Mouse (Mus musculus) liver, embryonic 16.5 days (tissue): ENCODE results near the gene Hipk2. TPM values are rescaled to one million over a fixed set of nuclear protein-coding genes. Genes with fewer than 3 reads are reported as not detected.

ENCODE experiments used
- ATAC-seq: fragments of 200-750 bp; cut with Nextera tagmentation; 2 replicates; pipeline ENCODE4 v1.8.0; 2017; ENCODE audit warnings: low read depth, mild to moderate bottlenecking, moderate number of reproducible peaks, moderate library complexity
- H3K27ac ChIP-seq: fragments of 300-500 bp; sonication (generic); 2 replicates; pipeline ENCODE4 v1.5.1; 2014; ENCODE audit warnings: mild to moderate bottlenecking, low read length
- H3K27me3 ChIP-seq: fragments of 300-500 bp; sonication (generic); 2 replicates; pipeline ENCODE4 v1.6.1; 2014; ENCODE audit warnings: low read depth, low read length, mixed read lengths; ENCODE audit not compliant: control insufficient read depth, insufficient read depth
- H3K36me3 ChIP-seq: fragments of 300-500 bp; sonication (generic); 2 replicates; pipeline ENCODE4 v1.6.1; 2014; ENCODE audit warnings: mild to moderate bottlenecking; ENCODE audit not compliant: control insufficient read depth, insufficient read depth
- H3K4me1 ChIP-seq: fragments of 300-500 bp; sonication (generic); 2 replicates; pipeline ENCODE4 v1.6.1; 2014; ENCODE audit warnings: low read depth, low read length, mixed read lengths; ENCODE audit not compliant: control insufficient read depth
- H3K4me2 ChIP-seq: fragments of 300-500 bp; sonication (generic); 2 replicates; pipeline ENCODE4 v1.6.1; 2014; ENCODE audit warnings: low read depth, low read length, mixed read lengths
- H3K4me3 ChIP-seq: fragments of 300-500 bp; sonication (generic); 2 replicates; pipeline ENCODE4 v1.5.1; 2014; ENCODE audit warnings: low read depth, mild to moderate bottlenecking, low read length
- H3K9ac ChIP-seq: fragments of 300-500 bp; sonication (generic); 2 replicates; pipeline ENCODE4 v1.6.1; 2014; ENCODE audit warnings: low read depth, low read length
- H3K9me3 ChIP-seq: fragments of 300-500 bp; sonication (generic); replicated peaks from 2 replicates; pipeline ENCODE4 v1.6.1; 2016; ENCODE audit warnings: low read length; ENCODE audit not compliant: control insufficient read depth
- WGBS: fragments of 180-500 bp; shearing (Covaris S2); extraction: QIAGEN DNeasy Blood & Tissue Kit; methylation state at CpG from one replicate; pipeline ENCODE4 v1.1.7; 2014; ENCODE audit not compliant: insufficient replicate concordance; 5-methylcytosine and 5-hydroxymethylcytosine counted together
- polyA plus RNA-seq: library from polyadenylated mRNA; unstranded; fragments of >200 nt; fragmentation: Nextera tagmentation; extraction: Ambion mirVana; gene quantifications from 2 replicates; pipeline ENCODE4 v1.2.1, GENCODE M21; 2015

The Hipk2 gene
- polyA plus RNA-seq, 1 experiment from 2014 or later = 19.8 TPM

GRCm38 (mm10) chr6:38850715-38851259 is 25.2 kb downstream of the Hipk2 start:
- no peak overlapping the region for H3K4me2 ChIP-seq
- H3K27me3 ChIP-seq = no peaks in the 10 kb centered on the region
- peaks cover 87% of the 10 kb centered on the region for H3K4me1 ChIP-seq
- H3K9me3 ChIP-seq = no peaks in the 10 kb centered on the region
- H3K27ac ChIP-seq = no peak overlapping the region
- H3K4me3 ChIP-seq = no peak overlapping the region
- H3K36me3 ChIP-seq = no peaks in the 10 kb centered on the region
- WGBS = 64% methylated on average over 6 of the region's 6 CpGs
- ATAC-seq = no peak
- H3K9ac ChIP-seq = no peak overlapping the region

DNA sequence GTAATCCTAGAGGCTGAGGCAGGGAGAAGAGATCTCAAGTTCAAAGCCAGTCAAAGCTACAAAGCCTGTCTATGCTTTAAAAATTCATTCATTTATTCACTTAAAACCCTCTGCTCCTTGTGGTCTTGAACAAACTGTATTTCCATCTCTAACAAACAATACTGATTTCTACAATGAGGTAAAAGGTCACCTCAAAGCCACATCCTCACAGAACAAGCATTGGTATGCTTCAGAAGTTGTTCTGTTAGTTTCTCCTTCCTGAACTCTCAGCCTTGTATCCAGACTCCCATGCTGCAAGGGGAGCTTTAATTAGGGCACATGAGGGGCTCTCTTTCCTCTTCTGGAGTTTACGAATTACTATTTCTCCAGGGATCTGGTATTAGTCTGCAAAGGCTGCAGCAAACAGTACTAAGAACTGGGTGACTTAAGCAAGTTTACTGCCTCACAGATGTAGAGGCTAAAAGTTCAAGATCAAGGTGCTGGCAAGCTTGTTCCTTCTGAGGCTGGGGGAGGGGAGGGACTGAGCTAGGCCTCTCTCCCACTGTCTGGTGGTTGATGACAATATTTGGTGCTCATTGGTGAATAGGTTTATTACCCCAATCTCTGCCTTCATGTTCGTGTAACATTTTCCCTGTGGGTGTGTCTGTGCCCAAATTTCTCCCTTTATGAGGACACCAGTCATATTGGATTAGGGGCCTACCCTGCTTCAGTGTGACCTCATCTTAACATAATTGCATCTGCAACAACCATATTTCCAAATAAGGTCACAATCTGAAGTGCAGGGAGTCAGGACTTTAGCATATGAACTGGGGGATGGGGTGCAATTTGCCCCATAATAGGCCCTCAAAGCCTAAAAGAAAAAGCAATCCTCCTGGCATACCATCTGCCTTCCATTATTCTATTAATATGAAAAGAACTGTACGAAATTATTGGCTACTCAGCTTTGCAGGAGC is 27.7 kb downstream of the Hipk2 start:
- Histone ChIP-seq H3K27ac (0 out of 2 replicates have a peak overlapping the region, but pooled peaks have one; percentile 9), H3K4me1 (peaks cover 69% of the 10 kb centered on the region), H3K36me3 (no peaks in the 10 kb centered on the region; the same call in 1 of the 2 replicates), H3K9me3 (no peaks in the 10 kb centered on the region), H3K9ac (no peak overlapping the region), H3K4me2 (no peak overlapping the region), H3K27me3 (no peaks in the 10 kb centered on the region), H3K4me3 (no peak overlapping the region)
- 75% methylated on average over 3 of the region's 3 CpGs for WGBS
- no peak for ATAC-seq

DNA sequence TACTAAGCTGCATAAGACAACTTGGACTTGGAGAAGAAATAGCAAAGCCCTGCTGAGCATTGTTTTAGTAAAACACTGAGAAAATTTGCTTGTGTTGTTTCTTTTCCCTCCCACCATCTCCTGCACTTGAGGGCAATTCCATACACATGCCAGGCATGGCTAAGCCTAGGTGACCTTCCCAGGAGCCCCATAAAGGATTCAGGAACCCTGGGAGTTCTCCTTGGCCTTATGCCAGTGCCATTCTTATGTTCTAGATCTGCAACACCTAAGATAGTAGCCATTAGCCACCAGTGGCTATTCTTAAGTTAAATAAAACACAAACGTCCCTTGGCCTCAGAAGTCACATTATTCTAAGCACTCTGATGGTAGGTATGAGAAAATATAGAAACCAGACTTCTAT is 28.5 kb downstream of the Hipk2 start:
- Histone ChIP-seq H3K9ac (no peak overlapping the region), H3K27ac (0 out of 2 replicates have a peak overlapping the region, but pooled peaks have one; percentile 6), H3K27me3 (no peaks in the 10 kb centered on the region), H3K9me3 (no peaks in the 10 kb centered on the region), H3K4me3 (no peak overlapping the region), H3K4me2 (no peak overlapping the region), H3K4me1 (peaks cover 64% of the 10 kb centered on the region), H3K36me3 (no peaks in the 10 kb centered on the region; the same call in 1 of the 2 replicates)
- WGBS = 43% methylated on average over 1 of the region's 1 CpGs
- no peak for ATAC-seq

GRCm38 (mm10) chr6:38846330-38847195 is 29.4 kb downstream of the Hipk2 start:
- peak overlapping the region; percentile 6; the same call in 1 of the 2 replicates for H3K27ac ChIP-seq

GRCm38 (mm10) chr6:38845876-38846275 is 30.1 kb downstream of the Hipk2 start:
- Histone ChIP-seq H3K36me3 (no peaks in the 10 kb centered on the region; the same call in 1 of the 2 replicates), H3K4me1 (peaks cover 58% of the 10 kb centered on the region), H3K9ac (no peak overlapping the region), H3K27ac (no peak overlapping the region), H3K4me3 (no peak overlapping the region), H3K4me2 (no peak overlapping the region), H3K9me3 (no peaks in the 10 kb centered on the region), H3K27me3 (no peaks in the 10 kb centered on the region)
- 83% methylated on average over 5 of the region's 5 CpGs for WGBS
- ATAC-seq = no peak

More at GRCm38 (mm10) chr6:38846330-38847195, 29.4 kb downstream of the Hipk2 start:
- peak; percentile 68 for ATAC-seq
- H3K4me3 ChIP-seq = no peak overlapping the region
- H3K9ac ChIP-seq = no peak overlapping the region
- peaks cover 58% of the 10 kb centered on the region for H3K4me1 ChIP-seq
- H3K4me2 ChIP-seq = no peak overlapping the region
- H3K9me3 ChIP-seq = no peaks in the 10 kb centered on the region
- 56% methylated on average over 6 of the region's 6 CpGs for WGBS
- no peaks in the 10 kb centered on the region for H3K27me3 ChIP-seq
- no peaks in the 10 kb centered on the region; the same call in 1 of the 2 replicates for H3K36me3 ChIP-seq

DNA sequence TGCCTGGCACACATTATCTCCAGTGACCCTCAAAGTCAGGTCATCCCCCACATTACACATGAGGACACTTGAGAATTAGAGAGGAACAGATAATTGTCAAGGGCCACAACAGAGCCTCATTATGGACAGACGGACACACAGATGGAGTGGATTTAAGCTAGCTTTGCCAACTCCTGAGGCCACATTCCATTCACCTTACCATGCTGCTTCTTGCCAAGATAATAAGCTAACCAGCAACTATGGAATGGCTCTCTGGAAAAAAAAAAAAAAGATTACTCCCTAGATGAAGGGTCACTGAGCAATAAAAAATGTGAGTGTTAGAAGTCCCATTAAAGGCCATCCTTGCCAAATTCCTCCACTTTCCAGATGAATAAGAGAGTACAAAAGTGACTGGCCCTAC is 30.8 kb downstream of the Hipk2 start:
- peaks cover 53% of the 10 kb centered on the region for H3K4me1 ChIP-seq

GRCm38 (mm10) chr6:38841551-38841950 is 34.4 kb downstream of the Hipk2 start:
- H3K27me3 ChIP-seq = no peaks in the 10 kb centered on the region
- peaks cover 36% of the 10 kb centered on the region for H3K4me1 ChIP-seq
- H3K36me3 ChIP-seq = peaks cover 10% of the 10 kb centered on the region
- WGBS = 75% methylated on average over 3 of the region's 3 CpGs
- H3K4me2 ChIP-seq = no peak overlapping the region
- H3K9ac ChIP-seq = no peak overlapping the region
- H3K4me3 ChIP-seq = no peak overlapping the region
- no peak for ATAC-seq
- no peaks in the 10 kb centered on the region for H3K9me3 ChIP-seq
- H3K27ac ChIP-seq = no peak overlapping the region

More for the DNA sequence above, 30.8 kb downstream of the Hipk2 start:
- ATAC-seq = no peak
- WGBS = 81% methylated on average over 1 of the region's 1 CpGs
- no peak overlapping the region for H3K9ac ChIP-seq
- no peak overlapping the region for H3K4me2 ChIP-seq
- H3K9me3 ChIP-seq = no peaks in the 10 kb centered on the region
- H3K27ac ChIP-seq = no peak overlapping the region
- no peaks in the 10 kb centered on the region; the same call in 1 of the 2 replicates for H3K36me3 ChIP-seq
- no peak overlapping the region for H3K4me3 ChIP-seq
- no peaks in the 10 kb centered on the region for H3K27me3 ChIP-seq

- H3K4me2 ChIP-seq = no peak overlapping the region
- 50% methylated on average over 1 of the region's 1 CpGs for WGBS
- H3K36me3 ChIP-seq = peaks cover 10% of the 10 kb centered on the region
- no peaks in the 10 kb centered on the region for H3K27me3 ChIP-seq
- no peak overlapping the region for H3K9ac ChIP-seq
- peaks cover 35% of the 10 kb centered on the region for H3K4me1 ChIP-seq
- no peak overlapping the region for H3K4me3 ChIP-seq
- H3K27ac ChIP-seq = no peak overlapping the region
- no peaks in the 10 kb centered on the region for H3K9me3 ChIP-seq
- no peak for ATAC-seq
Measured at GRCm38 (mm10) chr6:38840780-38841179, 35.2 kb downstream of the Hipk2 start.
